Mouse (Mus musculus) liver (tissue): ENCODE results near the gene Map3k3.
"Not testable (repeated sequence)": the region's sequence is repeated elsewhere in the genome, so short reads cannot be mapped to it uniquely, and the experiment has no call there.

ENCODE experiments used
- DNase-seq: peaks from one replicate; pipeline ENCODE4 v3.0.0-alpha.2; 2020; ENCODE audit warnings: mixed read lengths

Map3k3 gene

DNA sequence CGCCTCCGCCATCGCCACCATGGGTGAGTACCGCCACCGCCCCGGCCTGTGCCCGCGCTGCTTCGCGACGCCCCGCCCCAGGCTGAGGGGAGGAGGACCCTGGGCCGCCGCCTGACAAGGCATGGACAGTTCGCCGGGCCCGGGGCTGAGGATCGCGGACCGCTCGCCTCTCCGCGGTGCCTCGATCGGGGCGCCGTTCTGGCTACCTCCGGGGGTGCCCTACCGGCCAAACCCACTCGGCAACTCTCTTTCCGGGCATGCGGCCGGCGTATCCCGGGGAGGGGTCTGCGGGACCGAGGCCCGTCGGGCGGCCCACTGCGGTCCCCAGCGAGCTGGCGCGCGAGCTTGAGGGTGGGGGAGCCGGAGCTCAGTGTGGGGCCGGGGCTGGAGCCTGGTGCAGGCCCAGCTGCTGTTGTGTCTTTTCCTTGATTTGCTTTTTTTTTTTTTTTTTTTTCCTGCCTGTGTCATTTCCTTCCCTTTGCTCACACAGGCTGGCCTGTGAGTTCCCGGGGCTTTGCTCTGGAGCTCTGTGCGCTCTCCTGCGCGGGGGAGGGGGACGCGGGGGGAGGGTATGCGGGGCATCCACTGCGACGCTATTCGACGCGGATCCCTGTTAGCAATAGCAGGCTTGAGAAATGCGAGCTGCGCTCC, 623 bp downstream of the Map3k3 start:
- peak; percentile 81 for DNase-seq

DNA sequence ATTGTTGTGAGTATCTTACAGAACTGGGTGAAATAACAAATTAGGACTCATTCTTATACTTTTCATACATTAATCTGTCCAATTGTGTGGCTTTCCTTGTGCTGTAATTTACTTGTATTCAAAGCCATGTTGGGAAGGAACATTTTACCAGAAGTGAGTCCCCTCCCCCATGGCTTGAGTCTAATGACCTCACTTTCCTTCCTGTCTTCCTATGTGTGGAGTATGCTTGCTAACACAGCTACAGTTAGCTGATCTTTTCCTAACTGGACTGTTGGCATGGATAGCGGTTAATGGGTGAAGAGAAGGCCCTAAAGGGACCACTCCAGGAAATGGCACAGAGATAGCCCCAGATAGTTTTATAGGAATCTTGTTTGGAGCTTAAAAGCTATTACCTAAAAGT, 13.8 kb downstream of the Map3k3 start:
- DNase-seq = no peak

DNA sequence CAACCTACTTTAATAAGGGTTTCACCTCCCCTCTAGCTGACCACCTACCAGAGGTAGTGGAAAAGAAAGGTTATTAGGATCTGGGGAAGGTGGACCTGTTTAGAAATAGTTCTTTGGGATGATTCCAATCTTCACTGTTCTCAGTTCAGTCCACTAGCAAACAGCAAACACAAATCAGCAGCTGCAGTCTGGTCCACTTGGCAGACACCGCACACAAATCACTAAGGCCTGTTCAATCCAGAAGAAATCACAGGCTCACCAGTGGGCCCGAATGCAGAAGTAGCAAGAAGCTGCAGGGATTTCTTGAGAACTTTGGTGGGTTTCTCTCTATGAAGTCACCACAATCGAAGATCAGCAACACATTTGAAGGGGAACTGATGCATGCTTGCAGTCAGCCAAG, 18.5 kb downstream of the Map3k3 start:
- no peak for DNase-seq

DNA sequence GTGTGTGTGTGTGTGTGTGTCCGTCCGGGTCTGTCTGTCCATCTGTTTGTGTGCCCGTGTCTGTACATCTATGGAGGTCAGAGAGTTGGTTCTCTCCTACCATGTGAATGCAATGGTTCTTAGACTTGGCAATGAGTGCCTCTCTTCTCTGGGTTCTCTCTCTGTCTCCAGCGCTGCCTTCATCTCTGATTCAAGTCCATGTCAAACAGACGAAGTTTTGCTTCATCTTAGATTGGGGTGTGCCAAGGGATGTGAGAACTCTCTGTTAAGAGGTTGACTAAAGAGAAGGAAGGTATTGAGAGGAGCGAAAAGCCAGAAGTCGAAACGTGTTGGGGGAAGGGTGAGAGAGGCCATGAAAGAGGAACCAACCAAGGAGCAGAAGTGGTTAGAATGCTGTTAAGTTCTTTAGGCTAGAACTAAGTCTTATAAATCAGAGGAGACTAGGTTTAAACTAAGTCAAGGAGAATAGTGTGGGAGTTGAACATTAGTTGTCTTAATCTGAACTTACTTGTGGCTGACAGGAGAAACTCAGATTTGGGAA, 21.7 kb downstream of the Map3k3 start:
- DNase-seq = peak; percentile 4

GRCm38 (mm10) chr11:106111688-106112087, 27.3 kb downstream of the Map3k3 start:
- no peak for DNase-seq

GRCm38 (mm10) chr11:106122221-106122620, 37.8 kb downstream of the Map3k3 start:
- DNase-seq = no peak

- peak; percentile 10 for DNase-seq
Measured at GRCm38 (mm10) chr11:106122736-106123135, 38.3 kb downstream of the Map3k3 start.

GRCm38 (mm10) chr11:106124784-106125183, 40.4 kb downstream of the Map3k3 start:
- DNase-seq = no peak

- no peak for DNase-seq
Measured at GRCm38 (mm10) chr11:106125827-106126226, 41.4 kb downstream of the Map3k3 start.

GRCm38 (mm10) chr11:106126727-106127373, 42.4 kb downstream of the Map3k3 start:
- not testable (repeated sequence) for DNase-seq

DNA sequence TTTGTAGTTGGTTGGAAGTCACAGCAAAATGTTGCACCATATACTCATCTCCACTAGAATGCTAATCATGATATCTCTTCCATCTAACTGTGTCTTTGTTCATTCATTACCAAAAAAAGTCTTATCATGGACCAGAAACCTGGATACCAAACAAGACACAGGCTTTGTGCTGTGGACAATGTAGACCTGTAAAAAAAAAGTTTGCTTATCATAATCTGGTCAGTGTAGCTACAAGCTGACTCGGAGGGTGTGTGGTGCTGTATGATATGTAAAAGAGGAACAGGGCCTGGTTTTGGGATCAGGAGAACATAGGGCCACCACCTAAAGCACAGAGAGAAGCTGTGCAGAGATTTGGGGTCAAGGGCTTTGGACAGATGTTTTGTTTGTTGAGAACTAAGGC, 45.1 kb downstream of the Map3k3 start:
- no peak for DNase-seq

GRCm38 (mm10) chr11:106132516-106132915, 48.1 kb downstream of the Map3k3 start:
- no peak for DNase-seq

DNA sequence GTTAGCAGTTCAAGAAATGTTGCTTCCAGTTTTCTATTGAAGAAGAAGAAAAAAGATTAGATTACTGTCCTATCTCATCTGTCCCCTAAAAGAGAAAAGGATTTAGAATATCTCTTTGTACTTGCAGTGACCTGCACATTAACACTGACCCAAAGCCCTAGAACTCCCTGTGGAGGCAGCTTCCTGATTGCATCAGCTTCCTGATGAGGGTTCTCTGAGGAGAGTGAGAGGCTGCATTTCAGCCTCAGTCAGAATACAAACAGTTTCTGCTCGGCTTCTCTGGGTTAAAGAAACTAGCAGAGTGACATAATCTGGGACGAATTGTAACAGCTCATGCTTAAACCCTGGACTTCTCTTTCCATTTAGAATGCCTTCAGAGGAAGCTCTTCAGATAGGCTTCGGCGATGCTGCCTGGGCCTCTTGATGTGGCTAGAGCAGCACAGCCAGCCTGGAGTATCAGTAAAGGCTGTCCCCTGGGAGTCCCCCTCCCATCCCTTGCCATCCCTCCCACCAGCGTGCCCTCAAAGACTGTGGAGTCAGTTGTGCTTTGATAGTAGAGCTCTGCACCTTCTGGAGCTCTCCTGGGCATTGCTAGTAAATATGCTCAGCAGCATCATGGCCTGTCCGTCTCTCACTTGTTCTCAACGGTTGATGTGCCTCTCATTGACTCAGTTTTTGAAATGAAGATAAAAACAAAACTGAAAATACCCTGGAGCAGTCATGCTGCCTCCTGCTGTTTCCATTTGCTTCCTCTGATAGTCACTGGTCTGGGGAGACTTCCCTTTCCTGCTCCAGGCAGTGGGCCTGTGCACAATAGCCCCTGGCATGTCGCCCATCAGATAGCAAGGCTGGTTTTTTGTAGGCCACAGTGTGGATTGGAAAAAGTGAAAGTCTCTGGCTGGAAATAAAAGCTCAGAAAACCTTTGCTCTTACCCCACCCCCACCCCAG, 50.4 kb downstream of the Map3k3 start:
- peak; percentile 77 for DNase-seq

DNA sequence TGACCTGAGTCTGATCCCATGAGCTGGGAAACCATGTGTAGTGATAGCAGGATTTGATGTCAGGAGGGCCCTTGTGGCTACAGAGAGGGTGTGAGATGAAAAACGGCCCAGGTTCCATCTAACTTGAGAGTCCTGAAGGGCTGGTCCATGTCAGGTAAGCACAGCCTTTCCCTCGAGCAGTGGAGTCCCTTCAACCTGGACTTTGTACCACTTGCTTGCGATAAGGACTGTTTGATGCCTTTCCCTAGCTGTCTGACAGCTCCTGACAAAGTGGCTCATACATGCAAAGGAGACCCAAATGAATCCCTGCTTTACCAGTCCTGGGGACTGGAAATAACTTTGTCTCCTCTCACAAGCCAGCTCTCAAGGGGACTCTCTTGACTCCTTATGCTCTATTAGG, 66.8 kb downstream of the Map3k3 start:
- DNase-seq = no peak

DNA sequence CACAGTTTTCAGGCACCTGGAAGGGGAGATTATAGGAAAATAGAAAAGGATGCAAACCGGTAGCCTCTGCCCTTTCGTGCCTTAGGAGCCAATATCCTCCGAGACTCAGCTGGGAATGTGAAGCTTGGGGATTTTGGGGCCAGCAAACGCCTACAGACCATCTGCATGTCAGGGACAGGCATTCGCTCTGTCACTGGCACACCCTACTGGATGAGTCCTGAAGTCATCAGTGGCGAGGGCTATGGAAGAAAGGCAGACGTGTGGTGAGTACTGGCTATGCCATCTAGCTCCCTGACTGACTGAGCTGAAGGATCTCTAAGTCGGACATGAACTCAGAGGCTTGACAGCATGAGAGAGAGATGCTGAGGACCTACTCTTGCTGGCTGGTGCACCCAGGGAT, 67.7 kb downstream of the Map3k3 start:
- DNase-seq = no peak

DNA sequence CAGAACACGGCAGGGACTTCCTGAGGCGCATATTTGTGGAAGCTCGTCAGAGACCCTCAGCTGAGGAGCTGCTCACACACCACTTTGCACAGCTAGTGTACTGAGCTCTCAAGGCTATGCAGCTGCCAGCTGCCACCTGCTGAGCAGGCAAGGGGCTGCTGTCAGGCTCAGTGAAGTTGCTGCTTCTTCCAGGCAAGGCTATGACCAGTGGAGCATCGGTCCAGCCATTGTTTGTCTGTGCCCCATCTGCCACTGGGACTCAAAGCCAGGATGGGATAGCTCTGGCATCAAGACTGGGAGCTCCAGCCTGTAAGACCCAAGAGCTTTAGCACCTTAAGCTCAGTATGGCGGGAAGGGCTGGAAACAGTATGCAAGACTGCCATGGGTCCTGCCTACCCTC, 69.7 kb downstream of the Map3k3 start:
- DNase-seq = no peak

- peak; percentile 28 for DNase-seq
Measured at GRCm38 (mm10) chr11:106154770-106155169, 70.4 kb downstream of the Map3k3 start.

DNA sequence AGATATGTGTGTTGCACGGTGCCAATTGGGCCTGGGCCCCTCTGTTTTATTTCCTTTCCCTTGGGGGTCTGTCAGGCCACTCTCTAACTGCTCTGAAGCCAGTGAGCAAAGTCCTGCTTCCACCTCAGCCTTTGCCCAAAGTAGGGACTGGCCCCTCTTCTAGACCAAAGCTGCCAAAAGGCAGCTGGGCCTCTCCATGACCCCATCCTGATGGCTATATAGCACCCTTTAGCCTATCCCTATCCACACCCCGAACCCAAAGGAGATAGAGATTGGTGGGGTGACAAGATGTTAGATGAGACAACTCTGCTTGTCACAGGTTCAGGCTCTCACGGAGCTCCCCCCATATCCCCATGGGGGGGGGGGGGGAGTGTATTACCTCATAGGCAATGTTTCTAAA, 71.3 kb downstream of the Map3k3 start:
- no peak for DNase-seq

DNA sequence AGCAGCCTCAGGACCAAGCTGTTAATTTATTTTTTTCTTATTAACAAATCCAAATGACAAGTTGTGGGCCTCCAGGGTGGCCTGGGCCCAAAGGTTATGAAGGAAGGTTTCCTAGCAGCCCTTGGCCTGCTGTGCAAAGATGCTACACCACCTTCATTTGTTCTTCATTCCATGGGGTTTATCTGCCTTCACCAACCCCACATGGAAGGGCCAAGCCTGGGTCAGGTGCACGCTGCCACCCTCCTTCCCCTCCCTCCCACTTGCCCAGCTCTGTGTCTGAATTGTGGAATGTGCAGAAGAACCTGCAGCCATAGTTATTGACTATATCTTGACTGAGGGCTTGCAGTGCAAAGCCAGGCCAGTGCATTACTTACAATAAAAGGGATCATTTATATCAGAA, 71.8 kb downstream of the Map3k3 start:
- no peak for DNase-seq

- no peak for DNase-seq
Measured at GRCm38 (mm10) chr11:106157154-106157553, 72.7 kb downstream of the Map3k3 start.

DNA sequence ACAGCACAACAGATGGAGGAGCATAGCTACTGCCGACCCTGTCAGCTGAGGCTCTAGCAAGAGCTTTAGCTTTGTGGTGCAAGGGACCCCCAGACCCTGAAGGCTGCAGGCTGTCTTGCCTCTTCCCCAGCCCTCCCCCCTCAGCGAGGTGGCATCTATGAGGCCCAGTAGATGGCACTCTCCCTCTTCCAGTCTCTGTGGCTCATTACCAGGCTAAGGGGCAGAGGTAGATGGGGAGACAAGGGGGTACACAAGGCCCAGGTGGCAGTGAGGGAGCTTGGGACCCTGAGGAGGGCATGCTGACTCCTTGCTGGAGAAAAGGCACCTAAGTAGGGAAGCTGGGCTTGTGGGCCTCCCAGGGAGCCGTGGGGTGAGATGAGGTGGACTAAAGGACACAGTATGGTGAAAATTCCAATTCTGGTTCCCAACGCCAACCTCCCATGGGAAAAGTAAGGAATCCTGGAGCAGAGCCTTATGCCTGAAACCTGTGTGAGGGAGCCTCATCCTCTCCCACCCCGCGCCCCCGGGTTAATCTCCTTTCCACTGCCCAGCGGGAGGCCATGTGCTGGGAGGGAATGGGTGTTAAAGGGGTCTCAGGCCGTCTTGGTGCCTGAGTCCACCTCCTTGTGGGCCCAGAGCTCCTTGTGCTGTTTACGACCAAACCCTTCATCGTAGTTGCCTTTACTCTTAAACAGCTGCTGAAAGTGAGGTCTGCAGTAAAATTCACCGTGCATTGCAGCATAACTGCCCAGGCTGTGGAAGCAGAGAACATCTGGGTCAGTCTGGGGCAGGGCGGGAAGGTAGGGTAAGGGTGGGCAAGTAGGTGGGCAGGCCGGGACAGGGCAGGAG, 73.9 kb downstream of the Map3k3 start:
- peak; percentile 26 for DNase-seq

GRCm38 (mm10) chr11:106158930-106159215, 74.5 kb downstream of the Map3k3 start:
- DNase-seq = no peak
